9 mouse cellular contexts compared by ENCODE assay signal in genomic region chr13:35503362-35503821, GRCm38 (mm10).
DNase-seq lines count a peak whose midpoint lies in the region; ATAC-seq and TF ChIP-seq lines count a peak whose summit lies in the region.
"Had no signal": no experiment of that assay in that cellular context is flagged by ENCODE, and none has a peak within 500 bp of the region (broad histone marks: within the 10 kb centered on the region; RNA-seq: fewer than 3 reads in every experiment).

No protein-coding gene starts in this region.

- no peak overlapping the region for H3K27ac ChIP-seq in cerebellum, adult 2 months (ENCODE audit: insufficient read depth, low read length)
- peak overlapping the region; percentile 73 for H3K27ac ChIP-seq in limb, embryonic 10.5 days
- H3K27ac ChIP-seq: liver, embryonic 14.5 days had no signal

- no peak for TF ChIP-seq CTCF in cerebellum, adult 2 months (IDR thresholded peaks at IDR 0.05; ENCODE audit: borderline replicate concordance, insufficient read depth, low read depth, low read length)

- peaks cover 4% of the 10 kb centered on the region for H3K4me1 ChIP-seq in cerebellum, adult 2 months (ENCODE audit: control insufficient read depth, insufficient read depth, low read length)
- H3K4me1 ChIP-seq in limb, embryonic 10.5 days = peaks cover 40% of the 10 kb centered on the region

- TF ChIP-seq POLR2A in cerebellum, adult 2 months (IDR thresholded peaks at IDR 0.05; ENCODE audit: borderline replicate concordance, insufficient read depth, low read length) = no peak

- no peak overlapping the region for H3K4me3 ChIP-seq in cerebellum, adult 2 months (replicated peaks; ENCODE audit: insufficient read depth, low read depth, low read length)
- 0 out of 2 replicates have a peak overlapping the region, but pooled peaks have one; percentile 17 for H3K4me3 ChIP-seq in limb, embryonic 10.5 days

- 69% methylated on average over 17 of the region's 17 CpGs for WGBS in cerebellum, adult 2 months
- WGBS in limb, embryonic 10.5 days = 55% methylated on average over 17 of the region's 17 CpGs

- no peaks in the 10 kb centered on the region for H3K36me3 ChIP-seq in limb, embryonic 10.5 days

- DNase-seq in cerebellum, adult 2 months = peak; percentile 30 to 40
- DNase-seq in adrenal gland, postnatal 14 days = peak; percentile 67
- peak; percentile 43 for DNase-seq in gastrocnemius, adult 18-20 months (ENCODE audit: low spot score)
- DNase-seq in kidney, adult 8-10 months = peak; percentile 5 to 9
- DNase-seq in limb, embryonic 10.5 days (ENCODE audit: low spot score) = peak; percentile 41
- peak; percentile 42 to 51 for DNase-seq in right cerebral cortex, postnatal 36 days (ENCODE audit: low spot score in 2 of 2)
- DNase-seq in thymus, postnatal 10 days (ENCODE audit: low spot score in 2 of 2) = no peak

- H3K27me3 ChIP-seq in cerebellum, adult 2 months (ENCODE audit: control insufficient read depth, insufficient read depth, low read length) = no peaks in the 10 kb centered on the region
- no peaks in the 10 kb centered on the region for H3K27me3 ChIP-seq in limb, embryonic 10.5 days (ENCODE audit: low read depth, poor library complexity, severe bottlenecking)

- H3K9me3 ChIP-seq in limb, embryonic 10.5 days (replicated peaks) = no peaks in the 10 kb centered on the region

- ATAC-seq in cerebellum, adult (ENCODE audit: insufficient number of reproducible peaks, low FRiP score, low TSS enrichment) = no peak

Comparison
In these comparisons a context has a peak if more than half of its experiments do, and no peak if none do; other contexts are left out.
1. DNase-seq: peak in cerebellum, adult 2 months (2 of 2), adrenal gland, postnatal 14 days (single experiment), gastrocnemius, adult 18-20 months (single experiment), kidney, adult 8-10 months (2 of 2), limb, embryonic 10.5 days (single experiment) and right cerebral cortex, postnatal 36 days (2 of 2); none in thymus, postnatal 10 days (0 of 2).